Mouse (Mus musculus) bone marrow, adult 2 months (tissue): ENCODE results near the gene Krtap28-10.

Experiments
- CTCF ChIP-seq: fragments of 200-500 bp; IDR thresholded peaks from 2 replicates; pipeline ENCODE4 v1.5.1; 2011; ENCODE audit warnings: low read length, control low read depth; ENCODE audit not compliant: control insufficient read depth, insufficient read depth
- POLR2A ChIP-seq: fragments of 200-500 bp; IDR thresholded peaks from 2 replicates; pipeline ENCODE4 v1.6.1; 2011; ENCODE audit warnings: low read depth, mild to moderate bottlenecking, control low read depth, low read length, borderline replicate concordance; ENCODE audit not compliant: control insufficient read depth

- TF ChIP-seq POLR2A (no peak), CTCF (no peak)
Observed at GRCm38 (mm10) chr1:83042380-83042779, at the start of gene Krtap28-10.
